Mouse (Mus musculus) heart, embryonic 11.5 days (tissue): ENCODE measurements at regions not wholly inside any gene's neighbourhood (a gene's known extent, or its start where the extent isn't known, plus 50 kb on each side); places are given as distances from the start of the nearest gene placed in this dataset.

Experiments
- ATAC-seq: fragments of 200-750 bp; cut with Nextera tagmentation; replicated peaks from 2 replicates; pipeline ENCODE4 v1.8.0; 2017; ENCODE audit warnings: moderate library complexity; ENCODE audit not compliant: insufficient number of reproducible peaks, low FRiP score, low TSS enrichment
- H3K27ac ChIP-seq: fragments of 300-500 bp; sonication (generic); 2 replicates; pipeline ENCODE4 v1.5.1; 2014; ENCODE audit warnings: mild to moderate bottlenecking, low read depth, low read length
- H3K27me3 ChIP-seq: fragments of 300-500 bp; sonication (generic); 2 replicates; pipeline ENCODE4 v1.6.1; 2014; ENCODE audit warnings: mild to moderate bottlenecking, low read length, mixed read lengths; ENCODE audit not compliant: control insufficient read depth, insufficient read depth
- H3K36me3 ChIP-seq: fragments of 300-500 bp; sonication (generic); 2 replicates; pipeline ENCODE4 v1.6.1; 2014; ENCODE audit warnings: mild to moderate bottlenecking, low read length, moderate library complexity, mixed read lengths; ENCODE audit not compliant: control insufficient read depth, insufficient read depth
- H3K4me1 ChIP-seq: fragments of 300-500 bp; sonication (generic); 2 replicates; pipeline ENCODE4 v1.6.1; 2014; ENCODE audit warnings: low read length; ENCODE audit not compliant: control insufficient read depth, insufficient read depth
- H3K4me2 ChIP-seq: fragments of 300-500 bp; sonication (generic); 2 replicates; pipeline ENCODE4 v1.6.1; 2014; ENCODE audit warnings: mild to moderate bottlenecking, moderate library complexity
- H3K4me3 ChIP-seq: fragments of 300-500 bp; sonication (generic); 2 replicates; pipeline ENCODE4 v1.5.1; 2014; ENCODE audit warnings: low read depth, low read length
- H3K9ac ChIP-seq: fragments of 300-500 bp; sonication (generic); 2 replicates; pipeline ENCODE4 v1.6.1; 2014; ENCODE audit warnings: mild to moderate bottlenecking, low read depth, low read length, moderate library complexity
- H3K9me3 ChIP-seq: fragments of 300-500 bp; sonication (generic); replicated peaks from 2 replicates; pipeline ENCODE4 v1.6.1; 2016; ENCODE audit warnings: low read length; ENCODE audit not compliant: control insufficient read depth
- WGBS: fragments of 180-500 bp; shearing (Covaris S2); extraction: QIAGEN DNeasy Blood & Tissue Kit; methylation state at CpG from one replicate; pipeline ENCODE4 v1.1.7; 2014; ENCODE audit not compliant: insufficient replicate concordance; 5-methylcytosine and 5-hydroxymethylcytosine counted together

GRCm38 (mm10) chr1:130282153-130282552 is 140.7 kb downstream of the Cd55b start:
- 33% methylated on average over 3 of the region's 3 CpGs for WGBS
- no peak for ATAC-seq
- Histone ChIP-seq H3K27ac (no peak overlapping the region), H3K9ac (no peak overlapping the region), H3K36me3 (no peaks in the 10 kb centered on the region), H3K4me2 (no peak overlapping the region), H3K9me3 (no peaks in the 10 kb centered on the region), H3K27me3 (no peaks in the 10 kb centered on the region), H3K4me1 (no peaks in the 10 kb centered on the region; the same call in 1 of the 2 replicates), H3K4me3 (no peak overlapping the region)

- Histone ChIP-seq H3K36me3 (no peaks in the 10 kb centered on the region), H3K4me2 (no peak overlapping the region), H3K27ac (no peak overlapping the region), H3K9ac (no peak overlapping the region), H3K9me3 (no peaks in the 10 kb centered on the region), H3K4me1 (peaks cover 2% of the 10 kb centered on the region; the same call in 1 of the 2 replicates), H3K4me3 (no peak overlapping the region), H3K27me3 (no peaks in the 10 kb centered on the region)
- no peak for ATAC-seq
Measured at GRCm38 (mm10) chr1:130279180-130279579, 143.6 kb downstream of the Cd55b start.

- no peak for ATAC-seq
- no peak overlapping the region for H3K27ac ChIP-seq
- H3K9ac ChIP-seq: no peak overlapping the region
Measured at GRCm38 (mm10) chr1:130278000-130278536, 144.7 kb downstream of the Cd55b start.

DNA sequence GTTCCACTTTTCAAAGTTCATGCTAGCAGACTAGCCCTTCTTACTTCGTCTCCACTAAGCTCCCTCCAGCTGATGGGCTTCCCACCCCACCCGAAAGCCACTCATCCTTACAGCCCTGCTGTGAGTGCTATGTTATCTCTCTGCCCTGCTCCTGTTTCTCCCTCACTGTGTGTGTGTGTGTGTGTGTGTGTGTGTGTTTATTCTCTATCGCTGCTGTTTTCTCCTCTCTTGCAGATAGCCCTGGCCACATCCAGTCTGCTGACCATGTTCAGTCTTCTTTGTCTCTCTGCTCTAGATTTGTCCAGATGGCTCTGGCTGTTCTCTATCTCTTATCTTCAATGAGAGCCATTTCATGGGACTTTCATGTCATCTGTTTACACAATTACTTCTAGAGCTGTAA is 145.9 kb downstream of the Cd55b start:
- Histone ChIP-seq H3K9me3 (no peaks in the 10 kb centered on the region), H3K27ac (no peak overlapping the region), H3K9ac (no peak overlapping the region), H3K4me1 (peaks cover 2% of the 10 kb centered on the region; the same call in 1 of the 2 replicates), H3K27me3 (no peaks in the 10 kb centered on the region; the same call in 1 of the 2 replicates), H3K36me3 (no peaks in the 10 kb centered on the region), H3K4me3 (no peak overlapping the region), H3K4me2 (no peak overlapping the region)
- 9% methylated on average over 3 of the region's 3 CpGs for WGBS
- no peak for ATAC-seq

More at GRCm38 (mm10) chr1:130278000-130278536, 144.7 kb downstream of the Cd55b start:
- H3K27me3 ChIP-seq: no peaks in the 10 kb centered on the region; the same call in 1 of the 2 replicates
- H3K9me3 ChIP-seq: no peaks in the 10 kb centered on the region
- no peaks in the 10 kb centered on the region for H3K36me3 ChIP-seq
- H3K4me3 ChIP-seq: no peak overlapping the region
- no peak overlapping the region for H3K4me2 ChIP-seq
- peaks cover 2% of the 10 kb centered on the region; the same call in 1 of the 2 replicates for H3K4me1 ChIP-seq

DNA sequence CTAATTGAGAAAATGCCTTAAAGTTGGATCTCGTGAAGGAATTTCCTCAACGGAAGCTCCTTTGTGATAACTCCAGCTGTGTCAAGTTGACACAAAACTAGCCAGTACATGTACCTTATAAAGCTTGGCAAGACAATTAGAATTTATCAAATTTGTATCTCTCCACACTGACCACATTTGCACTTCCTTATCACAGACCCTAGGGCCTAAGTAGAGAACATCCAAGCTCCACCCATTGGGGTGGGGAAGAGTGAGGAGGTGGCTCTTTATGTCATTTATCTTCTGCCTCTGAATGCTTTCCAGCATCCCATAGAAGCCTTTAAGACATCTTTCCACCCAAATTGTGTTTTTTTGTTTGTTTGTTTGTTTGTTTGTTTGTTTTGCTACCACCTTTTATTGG is 146.8 kb downstream of the Cd55b start:
- H3K36me3 ChIP-seq: no peaks in the 10 kb centered on the region
- 54% methylated on average over 2 of the region's 2 CpGs for WGBS
- no peak overlapping the region for H3K9ac ChIP-seq
- H3K9me3 ChIP-seq: no peaks in the 10 kb centered on the region
- H3K27ac ChIP-seq: no peak overlapping the region
- peaks cover 2% of the 10 kb centered on the region; the same call in 1 of the 2 replicates for H3K4me1 ChIP-seq
- no peak for ATAC-seq
- H3K4me2 ChIP-seq: no peak overlapping the region
- H3K27me3 ChIP-seq: no peaks in the 10 kb centered on the region; the same call in 1 of the 2 replicates
- no peak overlapping the region for H3K4me3 ChIP-seq

GRCm38 (mm10) chr1:130274470-130274869 is 148.3 kb downstream of the Cd55b start:
- no peak for ATAC-seq
- Histone ChIP-seq H3K4me2 (no peak overlapping the region), H3K4me3 (no peak overlapping the region), H3K36me3 (no peaks in the 10 kb centered on the region), H3K9me3 (no peaks in the 10 kb centered on the region), H3K27me3 (no peaks in the 10 kb centered on the region; the same call in 1 of the 2 replicates), H3K4me1 (peaks cover 2% of the 10 kb centered on the region; the same call in 1 of the 2 replicates), H3K27ac (no peak overlapping the region), H3K9ac (no peak overlapping the region)
- 44% methylated on average over 4 of the region's 4 CpGs for WGBS

- Histone ChIP-seq H3K4me1 (no peaks in the 10 kb centered on the region), H3K9ac (no peak overlapping the region), H3K9me3 (no peaks in the 10 kb centered on the region), H3K4me2 (no peak overlapping the region), H3K4me3 (no peak overlapping the region), H3K36me3 (no peaks in the 10 kb centered on the region), H3K27ac (no peak overlapping the region), H3K27me3 (no peaks in the 10 kb centered on the region; the same call in 1 of the 2 replicates)
- ATAC-seq: no peak
- 78% methylated on average over 2 of the region's 2 CpGs for WGBS
Measured at GRCm38 (mm10) chr1:130270457-130270856, 152.4 kb downstream of the Cd55b start.
